Mouse (Mus musculus) liver, adult (tissue): ENCODE measurements at regions not wholly inside any gene's neighbourhood (a gene's known extent, or its start where the extent isn't known, plus 50 kb on each side); places are given as distances from the start of the nearest gene placed in this dataset.

ENCODE experiments used
- GATA4 ChIP-seq: IDR thresholded peaks from 2 replicates; pipeline ENCODE4 v1.6.1; 2014; ENCODE audit warnings: mild to moderate bottlenecking, low read length; ENCODE audit not compliant: insufficient replicate concordance

DNA sequence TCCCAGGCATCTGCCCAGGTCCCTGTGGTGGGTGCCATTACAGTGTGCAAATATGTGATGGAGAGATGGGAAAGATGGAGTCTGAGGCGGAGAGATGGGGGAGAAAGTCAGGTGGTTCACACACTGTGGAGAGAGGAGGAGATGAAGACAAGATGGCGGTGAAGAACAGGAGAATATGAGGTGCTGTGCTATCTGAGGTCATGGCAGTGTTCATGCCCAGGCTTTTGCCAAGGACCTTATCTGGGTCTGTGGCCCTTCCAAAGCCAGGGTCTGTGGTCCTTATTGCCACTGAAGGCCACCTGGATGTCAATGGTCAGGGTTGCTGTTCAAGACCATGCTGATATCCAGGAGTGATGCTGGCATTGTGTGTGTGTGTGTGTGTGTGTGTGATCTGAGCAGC is 212.8 kb downstream of the Diras2 start:
- no peak for TF ChIP-seq GATA4

DNA sequence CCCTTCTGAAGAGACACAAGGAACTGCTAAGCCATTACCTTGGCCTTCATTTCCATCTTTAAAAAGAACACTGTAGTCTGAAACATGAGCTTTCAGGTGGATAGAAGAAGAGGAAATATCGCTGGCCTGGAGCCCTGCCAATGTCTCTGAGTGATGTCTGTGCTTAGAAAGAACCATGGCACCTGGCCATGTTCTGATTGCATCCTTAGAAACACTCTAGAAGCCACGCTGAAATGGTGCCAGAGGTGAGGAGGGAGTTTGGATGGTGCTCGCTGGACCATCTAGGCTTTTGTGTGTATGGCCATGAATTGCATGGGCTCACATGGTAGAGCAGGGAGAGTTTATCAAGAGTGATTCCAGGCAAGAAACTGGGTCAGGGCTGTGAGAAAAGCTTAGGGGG is 207.4 kb downstream of the Diras2 start:
- no peak for TF ChIP-seq GATA4

DNA sequence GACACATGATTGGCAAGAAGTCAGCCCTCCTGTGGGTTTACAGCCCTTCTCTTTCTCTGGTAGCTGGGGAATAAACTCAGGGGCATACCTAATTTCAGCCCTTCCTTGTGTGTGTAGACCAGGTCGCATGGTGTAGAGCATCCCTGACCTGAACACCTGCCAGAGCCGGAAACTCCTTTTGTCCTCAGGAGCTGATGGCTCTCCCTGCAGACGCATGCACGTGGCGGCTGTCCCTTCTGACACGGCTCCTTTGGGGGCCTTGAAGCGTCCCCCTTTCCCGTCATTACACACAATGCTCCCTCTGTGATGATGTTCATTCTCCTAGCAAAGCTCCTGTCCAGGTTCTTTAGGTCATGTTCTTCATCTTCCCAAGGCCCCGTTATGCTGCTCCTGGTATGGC is 203.3 kb downstream of the Diras2 start:
- TF ChIP-seq GATA4 = no peak

DNA sequence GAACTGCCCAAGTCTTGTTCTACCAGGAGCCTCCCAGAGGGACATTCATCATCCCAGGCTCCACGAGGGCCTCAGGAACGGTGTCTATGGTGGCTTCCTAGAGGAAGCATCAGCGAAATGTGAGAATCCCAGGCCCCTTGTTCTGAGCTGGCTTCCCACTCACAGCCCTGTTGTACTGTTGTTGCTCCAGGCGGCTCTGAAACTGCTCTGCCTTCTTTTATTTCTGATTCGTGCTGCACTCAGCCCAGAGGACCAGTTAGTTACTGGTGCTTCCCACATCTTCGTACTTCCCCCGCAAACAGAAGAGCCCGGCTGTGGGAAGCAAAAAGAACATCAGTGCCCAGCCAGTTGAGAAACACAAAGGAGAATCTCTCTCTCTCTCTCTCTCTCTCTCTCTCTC is 202.3 kb downstream of the Diras2 start:
- TF ChIP-seq GATA4 = no peak

DNA sequence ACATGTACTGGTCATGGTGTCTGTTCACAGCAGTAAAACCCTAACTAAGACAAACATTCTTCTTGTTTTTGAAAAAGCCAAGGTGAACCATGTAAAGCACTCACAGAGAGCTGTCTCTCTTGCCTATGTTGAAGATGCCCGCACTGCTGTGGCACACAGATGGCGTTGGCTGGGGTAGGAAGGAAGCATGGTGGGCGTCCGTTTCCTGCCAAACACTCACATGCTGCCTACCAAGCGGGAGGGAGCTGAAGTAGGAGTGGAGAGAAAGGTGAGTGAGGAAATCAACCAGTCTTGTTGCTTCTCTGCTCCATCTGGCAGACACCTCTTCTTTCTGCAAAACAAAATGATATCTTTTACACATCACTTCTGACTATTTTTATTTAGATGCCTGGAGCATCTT is 200.0 kb downstream of the Diras2 start:
- TF ChIP-seq GATA4 = no peak

DNA sequence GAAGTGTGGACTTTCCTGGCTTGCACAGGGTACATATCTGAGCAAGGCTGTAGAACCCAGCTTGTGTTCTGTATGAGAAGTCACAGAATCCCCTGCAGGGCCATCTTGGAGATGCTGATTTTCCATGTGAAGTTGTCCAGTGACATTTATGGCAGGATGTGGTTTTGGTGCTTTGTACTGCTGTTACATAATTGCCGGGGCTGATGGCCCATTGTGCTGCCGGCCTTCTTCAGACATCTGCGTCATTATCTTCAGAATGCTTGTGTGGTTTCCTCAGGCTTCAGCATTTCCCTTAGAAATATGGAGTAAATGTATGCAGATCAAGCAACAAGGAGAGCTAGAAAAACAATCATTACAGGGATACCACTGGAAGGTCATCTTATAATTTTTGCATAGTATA is 196.1 kb downstream of the Diras2 start:
- TF ChIP-seq GATA4 = no peak

DNA sequence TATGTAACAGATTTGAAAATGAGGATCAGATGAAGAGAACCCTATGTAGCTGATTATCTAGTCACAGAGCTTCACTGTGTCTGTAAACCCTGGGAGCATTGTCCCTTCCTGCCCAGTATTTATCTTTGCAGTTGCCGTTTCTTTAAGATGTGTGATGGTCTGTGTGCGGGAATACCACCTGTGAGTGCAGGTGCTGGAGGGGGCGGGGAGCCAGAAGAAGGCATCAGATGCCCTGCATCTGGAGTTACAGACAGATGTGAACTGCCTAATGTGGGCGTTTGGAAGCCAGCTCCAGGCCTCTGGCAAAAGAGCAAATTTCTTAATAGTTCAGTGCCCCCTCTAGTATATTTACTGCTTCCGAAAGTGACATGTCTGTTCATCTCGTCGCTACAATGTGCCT is 193.1 kb downstream of the Diras2 start:
- TF ChIP-seq GATA4 = no peak

DNA sequence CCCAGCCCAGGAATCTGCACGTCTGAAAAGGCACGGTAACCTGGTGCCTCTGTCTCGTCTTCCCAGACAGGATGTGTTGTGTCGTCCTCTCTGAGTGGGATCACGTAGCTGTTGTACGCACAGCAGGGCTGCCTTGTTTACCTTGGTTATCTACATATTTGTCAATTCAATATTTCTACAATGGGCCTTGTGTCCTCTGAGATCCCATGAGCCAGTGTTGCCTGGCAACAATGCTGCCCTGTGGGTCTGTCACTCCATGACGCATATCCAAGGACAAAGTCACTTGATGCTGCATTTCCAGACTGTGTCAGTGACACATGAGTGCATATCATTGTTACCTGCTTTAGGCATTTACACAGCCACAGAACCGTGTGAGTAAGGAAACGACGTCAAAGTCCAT is 191.9 kb downstream of the Diras2 start:
- no peak for TF ChIP-seq GATA4

DNA sequence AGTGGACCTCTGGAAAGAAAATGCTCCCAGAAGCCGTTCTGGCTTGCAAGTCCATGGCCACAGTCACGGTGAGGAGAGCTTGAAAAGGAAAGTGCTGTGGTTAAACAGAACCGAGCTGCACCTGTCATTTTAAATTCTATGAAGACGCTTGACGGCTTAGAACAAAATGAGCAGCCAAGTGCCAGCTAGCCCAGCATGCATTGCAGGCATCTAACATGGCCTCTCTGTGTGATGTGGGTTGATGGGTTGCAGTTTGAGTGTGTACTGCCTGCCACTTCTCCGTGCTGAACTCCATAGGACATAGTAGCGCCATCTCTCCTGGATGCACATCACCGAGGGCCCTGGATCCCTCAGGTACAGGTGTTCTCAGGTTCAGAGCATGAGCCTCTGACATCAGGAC is 189.1 kb downstream of the Diras2 start:
- no peak for TF ChIP-seq GATA4

DNA sequence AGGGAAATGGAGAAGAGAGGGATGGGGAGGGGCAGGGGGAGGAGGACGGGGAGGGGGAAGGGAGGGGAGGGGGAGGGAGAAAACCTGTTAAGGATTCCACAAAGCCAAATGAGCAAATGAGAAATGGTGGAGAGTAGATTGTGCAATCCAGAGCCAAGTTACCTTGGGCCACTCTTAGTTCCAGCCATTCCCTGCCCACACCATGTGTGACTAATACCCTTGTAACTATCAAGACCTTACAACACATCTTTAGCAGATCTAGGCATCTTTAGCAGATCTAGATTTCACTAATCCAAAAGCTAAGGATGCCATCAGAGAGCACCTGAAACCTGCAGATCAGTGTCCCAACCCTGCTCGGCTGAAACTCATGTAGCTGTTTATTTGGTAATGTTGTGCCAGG is 186.7 kb downstream of the Diras2 start:
- TF ChIP-seq GATA4 = no peak

DNA sequence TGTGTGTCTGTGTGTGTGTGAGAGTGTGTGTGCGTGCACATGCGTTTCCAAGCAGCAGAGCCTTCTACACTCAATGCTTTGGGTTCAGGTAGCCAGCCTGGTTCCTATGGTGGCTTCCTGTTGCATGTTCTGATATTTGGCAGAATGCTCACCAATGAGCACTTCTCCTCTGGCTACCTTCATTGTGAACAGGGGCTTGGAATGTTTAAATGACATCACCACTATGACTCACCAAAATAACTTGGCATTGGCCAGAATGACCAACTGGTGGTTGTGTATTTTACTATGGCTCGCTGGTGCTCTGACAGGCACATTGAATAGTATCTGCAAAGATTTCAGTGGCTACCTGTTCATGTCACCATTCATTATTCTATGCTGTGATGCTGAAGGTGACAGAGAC is 186.2 kb downstream of the Diras2 start:
- no peak for TF ChIP-seq GATA4

DNA sequence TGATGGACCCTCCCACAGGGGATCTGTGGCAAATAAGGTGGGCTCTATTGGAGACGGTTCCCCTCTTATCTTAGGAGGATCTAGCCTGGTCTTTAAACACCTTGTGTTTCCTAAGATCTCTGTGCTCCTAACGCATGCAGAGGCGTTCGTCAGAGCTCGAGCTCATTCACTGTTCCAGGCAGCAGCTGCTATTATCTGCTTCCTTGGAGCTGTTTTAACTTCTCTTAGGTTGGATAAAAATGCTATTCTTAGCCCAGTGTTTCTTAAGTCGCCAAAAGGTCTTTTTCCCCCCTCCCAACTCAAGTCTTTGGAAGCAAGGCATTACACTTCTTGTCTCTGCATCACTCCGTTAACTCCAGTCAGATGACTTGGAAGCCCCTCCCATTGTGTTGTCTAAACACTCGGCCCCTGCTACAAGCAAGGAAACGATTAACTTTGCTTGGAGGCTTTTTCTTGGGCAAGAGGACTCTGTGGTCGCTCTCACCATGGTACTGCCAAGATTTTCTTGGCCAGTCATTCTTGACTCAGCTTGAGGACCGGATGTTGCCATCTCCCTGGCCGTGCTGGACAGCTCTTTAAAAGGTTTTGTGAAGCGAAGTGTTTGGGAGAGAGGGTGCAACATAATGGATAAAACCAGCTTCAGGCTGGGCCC is 185.6 kb downstream of the Diras2 start:
- TF ChIP-seq GATA4 = no peak

DNA sequence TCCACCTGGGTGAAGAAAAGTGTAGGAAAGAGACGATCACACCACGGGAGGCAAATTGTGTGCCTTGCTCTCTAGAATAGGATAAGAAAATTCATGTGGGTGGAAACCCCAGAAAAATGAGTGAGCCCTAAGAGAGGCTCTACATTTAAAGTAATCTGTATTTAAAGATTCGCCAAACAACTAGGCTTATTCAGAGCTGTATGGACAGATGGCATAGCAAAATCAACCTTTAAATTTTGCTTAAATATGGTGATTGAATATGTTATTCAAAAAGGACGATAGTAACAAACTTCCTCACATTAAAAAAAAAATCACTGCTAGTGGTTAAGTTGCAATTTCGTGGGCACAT is 185.1 kb downstream of the Diras2 start:
- no peak for TF ChIP-seq GATA4

DNA sequence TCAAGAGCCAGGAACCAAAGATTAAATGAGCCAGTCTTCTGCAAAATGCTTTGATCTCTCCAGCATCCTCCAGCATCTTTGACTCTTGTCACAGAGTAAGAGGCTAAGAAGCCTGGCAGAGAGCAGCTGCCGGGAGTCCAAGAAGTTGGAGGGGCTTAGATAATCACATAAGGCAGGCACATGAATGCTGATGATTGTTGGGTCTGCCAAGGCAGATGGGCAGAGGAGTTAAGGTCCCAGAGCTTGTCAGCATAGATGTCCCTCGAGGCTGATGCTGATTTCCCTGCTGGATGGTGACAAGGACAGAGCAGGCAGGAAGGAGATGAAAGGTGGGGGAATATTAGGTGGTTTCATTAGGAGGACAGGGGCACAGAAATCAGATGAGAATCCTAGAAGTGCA is 183.4 kb downstream of the Diras2 start:
- TF ChIP-seq GATA4 = no peak

DNA sequence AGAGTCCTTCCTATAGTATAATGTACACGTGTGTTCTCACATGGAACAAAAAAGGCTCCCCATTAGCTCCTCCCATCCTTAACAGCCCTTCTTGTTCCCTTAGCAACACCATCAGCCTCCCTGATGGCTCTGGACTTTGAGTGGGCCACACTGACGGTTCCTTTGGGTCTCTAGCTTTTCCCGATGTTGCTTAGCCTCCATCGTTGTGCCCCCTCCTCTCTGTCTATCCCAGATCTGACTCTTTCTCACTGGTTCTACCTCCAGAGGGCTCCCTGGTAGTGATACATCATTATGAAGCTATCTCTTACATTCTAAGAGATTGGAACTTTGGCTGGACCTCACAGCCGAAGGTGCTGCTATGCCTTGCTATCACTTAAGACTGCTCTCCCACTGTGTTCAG is 181.5 kb downstream of the Diras2 start:
- TF ChIP-seq GATA4 = no peak

DNA sequence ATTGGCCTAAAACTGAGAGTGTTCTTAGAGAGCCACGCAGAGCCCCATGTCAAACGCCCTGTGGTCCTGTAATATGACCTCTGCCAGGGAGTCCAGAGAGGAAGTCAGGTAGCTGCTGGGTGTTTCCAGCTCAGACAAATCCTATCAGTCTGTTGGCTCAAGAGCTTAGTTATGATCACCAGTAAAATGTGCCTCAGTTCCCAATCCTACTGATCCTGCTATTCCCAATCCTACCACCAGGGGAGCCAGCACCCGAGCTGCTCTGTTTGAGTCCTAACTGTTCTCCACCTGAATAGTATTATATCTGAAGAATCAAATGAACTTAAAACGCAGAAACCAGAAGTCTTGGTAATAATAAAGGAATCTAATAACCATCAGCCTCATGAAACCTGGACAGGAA is 178.5 kb downstream of the Diras2 start:
- no peak for TF ChIP-seq GATA4

DNA sequence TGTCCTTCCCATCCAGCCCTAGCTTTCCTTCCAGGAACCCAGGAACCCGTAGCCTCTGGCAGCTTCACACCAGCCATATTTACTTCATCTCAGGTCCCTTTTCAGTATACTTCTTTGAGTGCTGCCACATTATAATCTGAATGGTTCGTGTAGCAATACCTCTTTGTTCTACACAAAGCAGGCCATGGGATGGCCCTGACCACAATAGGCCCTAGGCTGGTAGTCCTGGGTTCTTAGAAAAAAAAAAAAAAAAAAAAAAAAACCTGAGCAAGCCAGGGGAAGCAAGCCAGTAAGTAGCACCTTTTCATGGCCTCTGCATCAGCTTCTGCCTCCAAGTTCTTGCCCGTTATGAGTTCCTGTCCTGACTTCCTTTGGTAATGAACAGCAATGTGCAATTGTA is 177.6 kb downstream of the Diras2 start:
- no peak for TF ChIP-seq GATA4

DNA sequence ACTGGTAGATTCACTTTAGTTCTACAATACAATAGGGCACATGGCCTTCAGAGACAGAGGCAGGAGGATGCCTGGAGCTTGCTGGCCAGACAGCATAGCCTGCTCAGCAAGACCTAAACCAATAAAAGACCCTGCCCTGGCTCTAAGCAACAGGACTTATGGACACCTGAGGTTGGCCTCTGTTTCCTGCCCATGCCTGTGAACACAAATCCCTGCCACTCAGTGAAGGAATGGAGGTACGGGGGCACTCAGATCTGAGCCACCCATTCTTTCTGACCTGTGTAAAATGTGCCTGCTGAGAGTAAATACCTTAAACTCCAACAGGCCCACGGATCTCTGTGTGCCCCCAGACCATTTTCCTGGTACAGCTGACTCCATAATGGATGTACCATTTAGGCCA is 177.1 kb downstream of the Diras2 start:
- no peak for TF ChIP-seq GATA4
